Mouse (Mus musculus) right cerebral cortex, adult 2 months (tissue): ENCODE results near the gene Bysl.
"Not testable (repeated sequence)": the region's sequence is repeated elsewhere in the genome, so short reads cannot be mapped to it uniquely, and the experiment has no call there.

Source experiments
- DNase-seq, 2 experiments: peaks; one replicate each; pipeline ENCODE4 v3.0.0; 2021 to 2022; ENCODE audit warnings: low spot score in 2 of 2

The Bysl gene

GRCm38 (mm10) chr17:47610849-47611660 lies at the start of gene Bysl, which contains the start of the genes Med20 and Gm20517:
Bysl (minus strand) TSS chr17:47611492.
Med20 (plus strand) TSS chr17:47611582.
Gm20517 (plus strand) TSS chr17:47611589.
- peak; percentile 98 for DNase-seq

DNA sequence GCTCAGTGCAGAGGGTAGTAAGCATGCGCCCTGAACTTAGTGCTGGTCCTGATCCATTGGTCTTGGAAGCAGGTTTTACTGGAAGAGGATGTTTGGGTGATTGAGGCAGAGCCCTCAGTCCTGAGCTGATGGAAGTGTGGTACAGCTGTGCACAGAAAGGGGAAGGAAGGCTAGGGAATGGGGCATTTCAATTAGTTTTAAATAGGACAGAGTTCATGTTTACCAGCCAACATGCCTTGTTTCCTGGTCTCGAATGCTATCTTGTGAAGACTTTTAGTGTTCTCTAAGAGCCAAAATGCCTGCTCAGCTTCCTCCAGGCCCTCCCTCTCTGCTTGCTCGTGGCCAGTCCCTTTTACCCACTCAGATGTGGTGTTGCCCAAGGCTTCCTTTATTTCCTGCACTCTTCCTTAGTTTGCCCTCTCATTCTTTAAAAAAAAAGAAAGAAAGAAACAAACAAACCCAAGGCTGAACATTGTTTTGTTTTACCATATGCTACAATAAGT lies 47.5 kb upstream of the Bysl start:
- DNase-seq = no peak

- no peak for DNase-seq
Measured at GRCm38 (mm10) chr17:47657901-47658300, 46.6 kb upstream of the Bysl start.

- no peak for DNase-seq
Measured at GRCm38 (mm10) chr17:47655697-47656096, 44.4 kb upstream of the Bysl start.

- DNase-seq = not testable (repeated sequence)
Measured at GRCm38 (mm10) chr17:47654346-47654745, 43.1 kb upstream of the Bysl start.

DNA sequence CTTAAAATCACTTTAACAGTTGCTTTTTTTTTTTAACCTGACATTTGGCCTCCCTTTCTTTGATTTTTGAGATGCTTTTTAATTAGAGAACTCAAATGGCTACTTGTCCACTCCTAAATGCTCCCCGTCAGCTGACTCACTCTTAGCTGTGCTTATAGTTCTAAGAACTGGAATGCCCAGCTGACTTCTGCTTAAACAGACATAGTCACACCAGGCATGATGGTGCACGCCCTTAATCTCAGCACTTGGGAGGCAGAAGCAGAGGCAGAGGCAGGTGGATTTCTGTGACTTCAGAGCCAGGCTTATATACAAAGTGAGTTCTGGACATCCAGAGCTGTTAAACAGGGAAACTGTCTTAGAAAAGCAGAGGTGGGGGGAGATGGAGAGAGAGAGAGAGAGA lies 40.7 kb upstream of the Bysl start:
- DNase-seq = no peak

DNA sequence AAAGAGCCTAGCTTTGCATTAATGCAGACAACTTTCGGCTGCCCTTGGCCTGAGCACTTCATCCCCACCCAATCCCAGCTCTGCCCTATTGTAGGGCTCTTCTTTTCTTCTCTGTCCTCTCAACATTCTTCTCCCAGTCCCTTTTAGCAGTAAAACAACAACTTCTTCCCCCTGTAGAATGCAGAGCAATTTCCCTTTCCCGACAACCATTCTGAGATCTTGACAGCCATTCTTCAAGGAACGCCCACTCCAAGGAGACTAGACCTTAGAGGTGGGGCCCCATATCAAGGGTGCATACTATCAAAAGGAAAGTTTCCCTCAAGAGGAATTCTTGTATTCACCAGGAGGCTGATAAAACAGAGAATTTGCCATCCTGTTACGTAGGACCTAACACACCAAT lies 37.7 kb upstream of the Bysl start:
- DNase-seq = no peak

DNA sequence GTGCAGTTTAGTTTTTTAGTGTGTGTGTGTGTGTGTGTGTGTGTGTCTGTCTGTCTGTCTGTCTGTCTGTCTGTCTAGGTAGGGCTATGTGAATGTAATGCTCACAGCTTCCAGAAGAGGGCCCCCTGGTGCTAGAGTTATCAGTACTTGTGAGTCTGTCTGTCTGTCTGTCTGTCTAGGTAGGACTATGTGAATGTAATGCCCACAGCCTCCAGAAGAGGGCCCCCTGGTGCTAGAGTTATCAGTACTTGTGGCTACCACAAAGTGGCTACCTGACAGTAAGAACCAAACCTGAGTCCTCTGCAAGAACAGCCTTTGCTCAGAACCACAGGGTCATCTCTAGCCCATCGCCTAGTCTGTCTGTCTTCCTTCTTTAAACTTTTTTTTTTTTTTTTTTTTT lies 35.4 kb upstream of the Bysl start:
- DNase-seq = peak; percentile 38 to 40

DNA sequence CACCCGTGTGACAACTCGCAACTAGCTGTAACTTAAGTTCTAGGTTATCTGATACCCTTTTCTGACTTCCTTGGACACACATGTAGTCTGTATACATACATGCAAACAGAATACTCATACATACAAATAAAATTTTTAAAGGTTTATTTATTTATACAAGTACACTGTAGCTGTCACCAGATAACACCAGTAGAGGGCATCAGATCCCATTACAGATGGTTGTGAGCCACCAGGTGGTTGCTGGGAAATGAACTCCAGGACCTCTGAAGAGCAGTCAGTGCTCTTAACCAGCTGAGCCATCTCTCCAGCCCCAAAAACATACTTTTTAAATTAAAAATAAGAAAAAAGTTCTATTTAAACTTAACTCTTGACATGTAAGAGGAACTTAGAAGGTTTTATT lies 31.7 kb upstream of the Bysl start:
- no peak for DNase-seq

- DNase-seq = no peak
Measured at GRCm38 (mm10) chr17:47633999-47634770, 22.9 kb upstream of the Bysl start.

- no peak for DNase-seq
Measured at GRCm38 (mm10) chr17:47632181-47632840, 21.0 kb upstream of the Bysl start.

GRCm38 (mm10) chr17:47630678-47631065 lies 19.4 kb upstream of the Bysl start, which contains the start of gene Usp49:
Usp49 (plus strand) TSS chr17:47630690.
- DNase-seq = no peak

DNA sequence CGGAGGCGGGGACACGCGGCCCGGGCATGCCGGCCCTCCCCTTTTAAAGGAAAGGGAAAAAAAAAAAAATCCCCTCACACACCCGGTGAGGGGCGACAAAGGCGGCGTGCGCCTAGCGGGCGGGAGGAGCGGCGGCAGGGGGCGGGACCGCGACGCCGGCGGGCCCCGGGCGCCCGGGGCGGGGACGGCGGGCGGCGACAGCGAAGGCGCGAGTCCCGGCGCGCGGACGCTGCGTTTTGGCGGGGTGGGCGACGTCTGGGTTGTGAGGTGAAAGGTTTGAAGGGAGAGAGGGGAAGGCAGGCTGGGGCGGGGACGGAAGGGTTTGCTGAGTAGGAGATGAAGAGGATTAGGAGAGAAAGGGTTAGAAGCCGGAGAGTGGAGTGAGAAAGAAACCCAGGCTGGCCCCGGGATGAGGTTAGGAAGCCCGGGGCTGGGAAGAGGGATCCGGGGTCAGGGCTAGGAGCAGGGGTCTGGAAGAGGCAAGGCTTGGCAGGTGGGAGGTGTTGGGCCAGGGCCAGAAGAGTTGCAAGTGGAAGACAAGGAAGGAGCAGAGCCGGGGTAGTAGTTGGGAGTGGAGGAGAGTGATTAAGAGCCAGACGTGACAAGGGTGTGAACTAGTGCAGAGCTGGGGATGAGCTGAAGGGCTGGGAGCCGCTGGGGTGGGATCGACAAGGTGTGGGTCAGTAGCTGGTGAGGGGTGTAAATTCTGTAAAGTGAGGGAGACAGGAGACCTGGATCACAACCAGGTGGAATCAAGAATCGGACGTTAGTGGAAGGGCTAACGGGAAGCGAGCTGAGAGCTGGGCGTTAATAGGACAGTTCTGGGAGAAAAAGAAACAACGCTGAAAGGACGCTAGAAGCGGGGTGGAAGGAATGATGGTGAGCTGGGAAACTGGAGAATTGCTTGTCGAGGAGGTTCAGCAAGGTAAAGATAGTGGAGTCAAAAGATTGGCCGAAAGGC lies 18.7 kb upstream of the Bysl start:
- DNase-seq = peak; percentile 27 to 38

DNA sequence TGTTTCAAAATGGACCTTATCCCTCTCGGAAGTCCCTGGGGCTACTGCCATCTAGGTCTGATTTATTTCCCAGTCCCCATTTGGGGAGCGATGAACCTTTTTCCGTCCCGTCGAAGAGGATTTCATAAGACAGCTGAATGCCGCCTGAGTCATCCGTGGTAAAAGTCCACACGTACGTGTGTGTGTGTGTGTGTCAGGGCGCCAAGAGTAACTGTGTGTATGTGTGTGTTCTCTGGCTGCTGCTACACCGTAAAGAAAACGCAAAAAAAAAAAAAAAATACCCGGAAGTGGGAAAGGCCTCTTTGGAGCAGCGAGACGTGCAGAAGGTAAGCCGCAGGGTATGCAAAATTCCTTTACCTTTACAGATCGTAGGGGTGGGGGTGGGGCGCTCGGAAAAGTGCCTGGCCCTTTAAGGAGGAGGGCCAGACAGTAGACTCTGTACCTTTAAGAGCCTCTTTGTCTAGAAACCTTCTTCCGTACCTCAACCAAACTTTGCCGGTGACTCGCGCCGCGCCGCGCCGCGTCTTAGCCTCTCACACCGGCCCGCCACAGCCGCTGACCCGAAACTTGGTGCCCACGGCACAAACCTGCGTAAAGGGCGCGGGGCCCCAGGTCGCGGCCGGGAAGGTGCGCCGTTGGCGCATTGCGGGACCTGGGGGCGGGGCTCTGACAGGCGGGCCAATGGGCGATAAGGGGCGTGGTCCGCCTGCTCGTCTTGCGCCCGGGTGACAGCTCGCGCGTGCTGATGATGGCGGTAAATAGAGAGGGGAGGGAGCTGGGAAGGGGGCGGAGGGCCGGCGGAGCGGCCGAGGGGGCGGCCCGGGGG lies 17.8 kb upstream of the Bysl start:
- peak; percentile 89 to 93 for DNase-seq

GRCm38 (mm10) chr17:47627791-47628190 lies 16.5 kb upstream of the Bysl start:
- no peak for DNase-seq

DNA sequence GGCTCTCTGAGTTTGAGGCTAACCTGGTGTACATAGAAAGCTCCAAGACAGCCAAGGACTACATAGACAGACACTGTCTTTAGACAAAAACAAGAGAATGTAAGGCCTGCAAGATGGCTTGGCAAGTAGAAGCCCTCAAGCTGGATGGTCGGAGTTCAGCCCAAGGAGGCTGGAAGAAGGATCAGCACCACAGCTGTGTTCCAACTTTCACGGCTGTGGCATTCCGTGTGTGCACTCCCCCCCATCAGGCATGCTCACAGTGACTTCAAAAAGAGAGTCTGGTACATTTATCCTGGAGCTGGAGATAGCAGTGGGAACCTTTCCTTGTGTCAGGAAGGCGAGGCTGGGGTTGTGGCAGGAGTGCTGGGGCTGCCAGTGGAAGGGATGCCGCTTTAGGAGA lies 14.7 kb upstream of the Bysl start:
- no peak for DNase-seq

- no peak for DNase-seq
Measured at GRCm38 (mm10) chr17:47625088-47625487, 13.8 kb upstream of the Bysl start.

GRCm38 (mm10) chr17:47624572-47624971 lies 13.3 kb upstream of the Bysl start:
- DNase-seq = not testable (repeated sequence)

- DNase-seq = no peak
Measured at GRCm38 (mm10) chr17:47622912-47623554, 11.7 kb upstream of the Bysl start.
